Mouse (Mus musculus): ENCODE data around the gene Ston1. TPM values are rescaled to one million over a fixed set of nuclear protein-coding genes. Genes with fewer than 3 reads are reported as not detected.

Ston1 gene
- polyA plus RNA-seq, 1 experiment from 2014 or later, result 1.0 TPM

DNA sequence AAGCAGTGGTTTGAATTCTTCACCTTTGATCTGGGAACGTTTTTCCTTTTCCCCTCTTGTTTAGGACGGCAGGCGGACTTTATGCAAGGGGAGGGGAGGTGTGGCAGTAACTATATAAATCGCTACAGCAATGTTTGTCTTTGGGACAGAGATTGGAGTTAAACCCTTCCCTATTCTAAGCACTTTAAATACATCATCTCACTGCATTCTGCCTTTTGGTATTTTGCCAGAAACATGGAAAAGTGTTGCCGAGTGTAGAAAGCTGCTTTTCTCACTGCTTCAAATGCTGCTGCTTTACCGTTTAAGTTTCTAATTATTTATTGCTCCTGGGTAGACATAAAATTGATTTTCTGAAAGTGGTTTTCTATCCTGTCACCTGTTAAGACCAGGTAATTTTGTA, 104.9 kb downstream of the Ston1 start:
- 30% methylated on average over 6 of the region's 6 CpGs for WGBS
- ATAC-seq, result no peak
- H3K27ac ChIP-seq (ENCODE audit: low read length), result peak overlapping the region; percentile 23; the same call in 1 of the 2 replicates

DNA sequence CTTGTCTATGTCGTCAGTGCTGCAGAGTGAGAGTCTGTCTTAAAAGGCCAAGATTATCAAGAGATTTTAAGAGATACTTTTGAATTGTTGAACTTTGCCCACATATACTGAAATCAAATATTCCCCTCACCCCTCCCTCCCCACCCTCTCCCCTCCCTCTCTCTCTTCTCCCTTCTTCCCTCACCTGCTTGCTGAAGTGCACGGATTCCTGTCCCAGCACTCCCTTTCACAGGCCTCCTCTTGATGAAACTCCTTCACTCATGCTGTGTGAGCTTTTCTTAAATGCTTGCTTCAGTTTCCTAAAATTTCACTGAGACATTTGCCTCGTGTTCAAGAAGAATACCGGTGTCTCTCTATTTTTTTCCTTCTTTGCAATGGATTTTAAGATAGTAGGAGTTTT, 105.6 kb downstream of the Ston1 start:
- Histone ChIP-seq H3K27ac (ENCODE audit: low read length) (no peak overlapping the region), H3K4me2 (ENCODE audit: low read length) (no peak overlapping the region)
- 36% methylated on average over 4 of the region's 4 CpGs for WGBS

More for the DNA sequence above, 104.9 kb downstream of the Ston1 start:
- H3K9ac ChIP-seq (ENCODE audit: low read depth, low read length), result no peak overlapping the region
- peaks cover 18% of the 10 kb centered on the region for H3K4me1 ChIP-seq (ENCODE audit: control insufficient read depth, insufficient read depth, low read length)
- no peaks in the 10 kb centered on the region for H3K36me3 ChIP-seq (ENCODE audit: control insufficient read depth, insufficient read depth, low read length)
- H3K4me2 ChIP-seq (ENCODE audit: low read length), result no peak overlapping the region
- no peaks in the 10 kb centered on the region for H3K27me3 ChIP-seq (ENCODE audit: control insufficient read depth, insufficient read depth, low read depth, low read length)
- no peak overlapping the region for H3K4me3 ChIP-seq (ENCODE audit: low read depth, low read length)
- H3K9me3 ChIP-seq (replicated peaks; ENCODE audit: control insufficient read depth, low read length, poor library complexity, severe bottlenecking), result no peaks in the 10 kb centered on the region

DNA sequence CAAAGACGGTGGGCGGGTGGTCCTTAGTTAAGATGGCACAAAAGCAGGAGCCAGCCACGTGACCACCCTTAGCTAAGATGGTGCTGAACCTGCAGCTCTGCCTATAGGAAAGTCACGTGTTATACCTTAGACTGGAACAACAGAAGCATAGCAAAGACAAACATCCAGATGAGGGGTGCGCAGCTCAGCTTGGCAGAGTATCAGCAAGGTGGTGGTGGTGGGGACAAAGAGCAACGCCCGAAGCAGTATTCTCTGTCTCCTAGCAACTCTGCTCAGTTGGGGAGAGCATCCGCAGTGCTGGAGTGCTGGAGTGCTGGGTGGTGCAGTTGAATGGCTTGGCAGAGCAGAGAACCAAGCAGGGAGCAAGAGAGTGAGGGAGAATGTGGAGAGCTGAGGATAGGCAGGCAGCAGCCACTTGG, 108.8 kb downstream of the Ston1 start:
- no peak overlapping the region for H3K4me2 ChIP-seq (ENCODE audit: low read length)
- no peaks in the 10 kb centered on the region for H3K27me3 ChIP-seq (ENCODE audit: control insufficient read depth, insufficient read depth, low read depth, low read length)
- no peak overlapping the region for H3K4me3 ChIP-seq (ENCODE audit: low read depth, low read length)
- peaks cover 14% of the 10 kb centered on the region for H3K4me1 ChIP-seq (ENCODE audit: control insufficient read depth, insufficient read depth, low read length)
- peak; percentile 82 for ATAC-seq
- 13% methylated on average over 8 of the region's 8 CpGs for WGBS
- H3K36me3 ChIP-seq (ENCODE audit: control insufficient read depth, insufficient read depth, low read length), result no peaks in the 10 kb centered on the region
- no peak overlapping the region for H3K9ac ChIP-seq (ENCODE audit: low read depth, low read length)
- H3K9me3 ChIP-seq (replicated peaks; ENCODE audit: control insufficient read depth, low read length, poor library complexity, severe bottlenecking), result no peaks in the 10 kb centered on the region
- H3K27ac ChIP-seq (ENCODE audit: low read length), result no peak overlapping the region

More for the DNA sequence above, 105.6 kb downstream of the Ston1 start:
- no peak overlapping the region for H3K9ac ChIP-seq (ENCODE audit: low read depth, low read length)
- no peaks in the 10 kb centered on the region for H3K27me3 ChIP-seq (ENCODE audit: control insufficient read depth, insufficient read depth, low read depth, low read length)
- no peak overlapping the region for H3K4me3 ChIP-seq (ENCODE audit: low read depth, low read length)
- ATAC-seq, result no peak
- no peaks in the 10 kb centered on the region for H3K9me3 ChIP-seq (replicated peaks; ENCODE audit: control insufficient read depth, low read length, poor library complexity, severe bottlenecking)
- peaks cover 18% of the 10 kb centered on the region for H3K4me1 ChIP-seq (ENCODE audit: control insufficient read depth, insufficient read depth, low read length)
- H3K36me3 ChIP-seq (ENCODE audit: control insufficient read depth, insufficient read depth, low read length), result no peaks in the 10 kb centered on the region

Other genes with a start within 250 kb of the Ston1 start
- 7.6 and 8.5 TPM in 2 replicates for gene Foxn2, start 157.0 kb upstream of the Ston1 start, polyA plus RNA-seq (2015; fragmentation: Nextera tagmentation; extraction: Ambion mirVana)
- 37.9 and 39.5 TPM in 2 replicates for gene Ppp1r21, start 67.6 kb upstream of the Ston1 start, polyA plus RNA-seq (2015; fragmentation: Nextera tagmentation; extraction: Ambion mirVana)
- 0.39 and 0.49 TPM in 2 replicates for gene Gtf2a1l, start 71.0 kb downstream of the Ston1 start, polyA plus RNA-seq (2015; fragmentation: Nextera tagmentation; extraction: Ambion mirVana)
- gene Lhcgr, start 194.3 kb downstream of the Ston1 start, polyA plus RNA-seq (2015; fragmentation: Nextera tagmentation; extraction: Ambion mirVana), result 0.52 and 1.7 TPM in 2 replicates